Mouse (Mus musculus) brain, embryonic 14.5 days (tissue): ENCODE measurements around the gene Syt5.

Experiments
- CTCF ChIP-seq: fragments of 200-500 bp; IDR thresholded peaks from 2 replicates; pipeline ENCODE4 v1.5.1; 2012; ENCODE audit warnings: inconsistent platforms, mild to moderate bottlenecking, moderate library complexity, borderline replicate concordance; ENCODE audit not compliant: insufficient read depth, insufficient read length; ENCODE audit errors: extremely low read depth
- POLR2A ChIP-seq: fragments of 200-500 bp; IDR thresholded peaks from 2 replicates; pipeline ENCODE4 v1.6.1; 2012; ENCODE audit warnings: mild to moderate bottlenecking, inconsistent platforms, borderline replicate concordance; ENCODE audit not compliant: poor library complexity, insufficient read depth, insufficient read length, severe bottlenecking; ENCODE audit errors: extremely low read depth

- no peak for TF ChIP-seq CTCF
- no peak for TF ChIP-seq POLR2A
Measured at GRCm38 (mm10) chr7:4515853-4516252, 31.5 kb downstream of the Syt5 start.
